Mouse (Mus musculus): ENCODE measurements at regions not wholly inside any gene's neighbourhood (a gene's known extent, or its start where the extent isn't known, plus 50 kb on each side); places are given as distances from the start of the nearest gene placed in this dataset.

DNA sequence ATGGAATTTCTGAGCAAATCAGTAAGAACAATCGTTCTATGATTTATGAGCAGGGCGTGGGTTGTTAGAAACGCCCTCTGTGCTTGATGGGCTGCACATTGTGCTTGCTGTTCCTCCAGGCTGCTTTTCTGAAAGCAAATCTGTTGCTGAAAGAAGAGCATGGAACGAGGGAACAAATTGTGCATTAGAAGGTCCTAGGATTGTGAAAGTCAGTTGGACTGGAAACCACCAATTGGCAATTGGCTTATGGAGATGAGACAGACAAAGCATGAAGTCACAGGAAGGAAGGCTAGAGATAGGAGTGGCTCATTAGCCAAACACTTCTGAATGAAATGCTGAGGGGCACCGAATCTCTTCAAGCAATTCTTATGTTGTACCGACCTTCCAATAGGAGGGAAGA lies 181.5 kb upstream of the Egfl6 start:
- TF ChIP-seq POLR2A (IDR thresholded peaks at IDR 0.05; ENCODE audit: borderline replicate concordance, low read depth, low read length) (no peak), CTCF (IDR thresholded peaks at IDR 0.05; ENCODE audit: low read depth, low read length) (no peak)
